Mouse (Mus musculus) layer of hippocampus, adult 11-12 months (tissue): Measurements from ENCODE around the gene Gm20388.
"Not testable (repeated sequence)": the region's sequence is repeated elsewhere in the genome, so short reads cannot be mapped to it uniquely, and the experiment has no call there.

ENCODE experiments used
- DNase-seq: peaks from one replicate; pipeline ENCODE4 v3.0.0; 2022; ENCODE audit warnings: low spot score

Gene Gm20388

DNA sequence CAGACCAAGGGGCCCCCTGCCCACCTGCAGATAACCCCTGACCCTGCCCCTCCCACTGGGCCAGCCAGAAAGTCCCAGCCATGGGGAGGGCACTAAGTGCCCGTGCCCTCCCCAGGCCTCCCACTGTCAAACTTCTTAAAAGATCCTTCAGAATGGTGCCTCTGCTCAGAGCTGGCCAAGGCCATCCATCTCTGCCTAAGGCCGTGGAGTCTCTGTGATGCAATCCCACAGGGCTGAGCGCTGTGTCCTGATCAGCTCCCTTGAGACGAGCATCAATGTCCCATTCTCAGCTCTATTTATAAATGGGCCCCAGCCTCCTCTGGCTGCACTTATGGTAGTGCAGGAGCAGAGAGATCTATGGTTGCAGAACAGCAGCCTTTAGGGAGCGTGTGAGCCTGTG, 1403.4 kb downstream of the Gm20388 start:
- DNase-seq, result no peak

DNA sequence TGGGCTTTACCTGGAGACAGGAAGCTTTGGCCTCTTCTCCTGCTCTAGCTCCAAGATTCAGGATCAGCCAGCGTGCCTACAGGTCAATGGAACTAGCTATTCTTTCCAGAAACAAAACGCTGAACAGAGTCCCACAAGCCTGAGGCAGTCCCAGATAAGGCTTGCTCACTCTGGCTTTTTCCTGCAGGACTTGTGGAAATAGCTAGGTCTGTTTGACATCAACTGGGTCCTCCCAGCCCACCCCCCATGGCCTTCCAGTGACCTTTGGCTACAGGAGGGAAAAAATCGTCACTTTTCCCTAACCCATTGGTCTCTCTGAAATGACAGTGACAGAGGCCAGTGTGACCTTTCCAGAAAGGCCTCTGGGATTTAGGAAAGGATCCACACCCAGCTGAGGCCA, 1404.9 kb downstream of the Gm20388 start:
- no peak for DNase-seq

DNA sequence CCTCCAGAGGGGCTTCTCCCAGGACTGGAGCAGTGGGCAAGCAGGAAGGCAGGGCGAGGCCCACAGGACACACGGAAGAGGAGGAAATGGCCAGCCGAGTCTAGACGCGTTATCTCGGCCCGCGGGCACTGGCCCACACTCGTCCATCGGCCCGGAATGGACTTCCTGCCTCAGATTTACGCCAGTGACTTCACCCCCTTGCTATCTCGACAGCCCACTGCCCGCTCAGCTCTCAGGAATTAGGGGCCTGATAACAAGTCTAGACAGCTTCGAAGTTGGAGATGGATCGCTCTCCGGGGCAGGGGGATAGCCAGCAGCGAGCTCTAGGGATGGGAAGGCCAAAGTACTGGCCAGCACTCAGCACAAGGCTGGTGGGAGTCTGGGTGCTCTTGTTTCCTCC, 1405.4 kb downstream of the Gm20388 start:
- no peak for DNase-seq

DNA sequence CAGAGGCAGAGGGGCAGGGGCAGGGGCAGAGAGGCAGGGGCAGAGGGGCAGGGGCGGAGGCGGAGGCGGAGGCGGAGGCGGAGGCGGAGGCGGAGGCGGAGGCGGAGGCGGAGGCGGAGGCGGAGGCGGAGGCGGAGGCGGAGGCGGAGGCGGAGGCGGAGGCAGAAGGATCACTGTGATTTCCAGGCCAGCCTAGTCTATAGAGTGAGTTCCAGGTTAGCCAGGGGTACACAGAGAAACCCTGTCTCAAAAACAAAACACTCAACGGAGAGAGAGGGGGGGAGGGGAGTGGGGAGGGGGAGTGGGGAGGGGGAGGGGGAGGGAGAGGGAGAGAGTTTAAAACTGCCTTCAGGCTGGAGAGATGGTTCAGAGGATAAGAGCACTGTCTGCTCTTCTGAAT, 1408.1 kb downstream of the Gm20388 start:
- not testable (repeated sequence) for DNase-seq

DNA sequence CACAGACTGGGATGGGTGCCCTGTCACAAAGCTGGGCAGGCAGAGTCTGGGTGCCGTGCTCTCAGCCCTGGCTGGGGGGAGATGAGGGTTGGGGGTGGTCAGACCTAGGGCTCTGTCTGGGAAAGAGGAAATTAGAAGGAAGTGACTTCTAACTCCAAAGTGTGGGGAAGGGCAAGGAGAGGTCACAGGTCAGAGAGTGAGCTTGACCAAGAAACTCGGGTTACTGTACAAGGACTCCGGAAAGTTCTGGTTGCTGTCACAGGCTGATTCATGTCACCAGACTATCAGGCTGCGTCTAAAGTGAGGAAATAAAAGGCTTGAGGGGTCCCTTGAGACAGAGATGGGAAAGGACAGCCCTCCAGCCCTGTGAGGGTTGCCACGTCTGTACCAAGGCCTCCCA, 1408.8 kb downstream of the Gm20388 start:
- DNase-seq, result no peak

DNA sequence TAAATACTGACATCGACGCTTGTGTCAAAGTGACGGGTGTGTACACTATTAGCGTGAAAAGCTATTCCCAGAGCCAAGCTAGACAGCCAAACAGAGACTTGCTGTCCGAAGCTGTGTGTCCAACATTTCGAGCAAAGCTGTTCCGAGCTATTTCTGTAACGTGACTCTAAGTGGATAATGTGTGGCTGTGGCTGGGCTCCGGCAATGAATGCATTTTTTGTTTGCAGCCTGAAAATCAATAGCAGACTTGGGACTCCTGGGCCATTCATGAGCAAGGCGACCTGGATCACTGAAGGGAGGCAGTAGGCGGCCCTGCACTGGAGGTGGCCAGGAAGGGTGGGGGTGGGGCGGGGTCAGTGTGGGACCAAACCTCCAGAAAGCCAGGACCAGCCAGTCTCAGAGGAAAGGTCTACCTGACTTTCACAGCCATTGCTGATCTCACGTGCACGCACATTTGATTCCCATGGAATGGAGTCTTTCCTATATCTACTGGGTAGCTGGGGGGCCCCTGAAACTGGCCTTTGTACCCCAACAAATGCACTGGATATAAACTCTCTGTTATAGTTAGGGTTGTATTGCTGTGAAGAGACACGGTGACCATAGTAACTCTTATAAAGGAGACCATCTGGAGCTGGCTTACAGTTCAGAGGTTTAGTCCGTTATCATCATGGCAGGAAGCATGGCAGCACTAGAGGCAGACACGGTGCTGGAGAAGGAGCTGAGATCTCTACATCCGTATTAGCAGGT, 1415.7 kb downstream of the Gm20388 start:
- no peak for DNase-seq

DNA sequence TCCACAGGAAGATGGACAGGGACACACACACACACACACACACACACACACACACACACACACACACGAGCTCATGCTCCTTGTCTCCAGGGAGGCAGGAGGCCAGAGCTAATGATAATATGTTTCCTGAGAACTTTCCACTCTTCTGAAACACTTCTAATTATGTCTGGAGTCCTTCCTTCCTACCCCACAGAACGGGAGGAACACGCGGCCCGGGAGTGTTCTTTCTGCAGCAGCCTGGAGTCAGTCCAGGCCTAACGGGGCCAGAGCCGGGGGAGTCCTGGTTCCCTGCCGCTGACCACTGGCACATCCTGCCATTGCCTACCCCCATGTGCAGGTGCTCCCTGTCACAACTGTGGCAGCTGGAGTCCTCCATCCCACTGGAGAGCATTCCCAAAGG, 1421.8 kb downstream of the Gm20388 start:
- no peak for DNase-seq

DNA sequence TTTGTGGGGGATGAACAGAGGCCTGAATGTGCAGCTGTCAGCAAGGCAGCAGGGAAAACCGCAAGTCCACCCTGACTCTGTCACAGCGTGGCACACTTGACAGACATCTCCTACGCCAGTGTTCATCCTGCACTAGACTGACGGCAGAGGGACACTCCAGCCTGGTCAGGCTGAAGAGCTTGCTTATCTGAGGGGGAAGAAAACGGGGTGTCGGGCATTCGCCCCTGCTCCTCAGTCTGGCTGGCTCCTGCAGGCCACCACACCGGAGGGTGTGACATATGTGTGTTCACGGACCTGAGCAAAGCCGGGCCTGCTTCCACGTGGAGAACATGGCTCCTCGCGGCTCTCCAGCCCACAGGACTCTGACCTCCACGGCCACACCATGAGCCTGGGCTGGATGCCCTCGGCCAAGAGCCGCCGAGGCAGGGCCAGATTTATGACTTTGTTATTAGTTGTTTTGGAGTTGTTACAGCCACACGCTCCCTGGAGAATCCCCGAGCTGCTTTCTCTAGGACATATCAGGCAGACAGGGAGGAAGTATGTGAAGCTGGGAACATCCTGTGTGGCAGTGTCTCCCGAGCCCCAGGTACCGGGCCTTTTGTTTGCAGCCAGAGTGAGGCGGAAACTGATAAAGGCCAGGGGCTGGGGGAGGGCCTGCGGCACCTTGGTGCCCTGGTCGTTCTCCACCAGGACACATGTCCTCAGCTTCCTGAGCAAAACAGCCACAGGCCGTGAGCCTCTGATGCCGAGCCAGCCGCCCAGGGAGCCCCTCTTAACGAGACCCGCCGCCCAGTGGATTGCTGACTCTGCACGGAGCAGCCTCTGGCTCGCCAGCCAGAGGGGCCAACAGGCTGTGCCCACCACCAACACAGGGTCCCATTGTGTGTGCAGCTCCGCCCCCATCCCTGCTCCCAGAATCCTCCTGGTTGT, 1424.1 kb downstream of the Gm20388 start:
- no peak for DNase-seq

DNA sequence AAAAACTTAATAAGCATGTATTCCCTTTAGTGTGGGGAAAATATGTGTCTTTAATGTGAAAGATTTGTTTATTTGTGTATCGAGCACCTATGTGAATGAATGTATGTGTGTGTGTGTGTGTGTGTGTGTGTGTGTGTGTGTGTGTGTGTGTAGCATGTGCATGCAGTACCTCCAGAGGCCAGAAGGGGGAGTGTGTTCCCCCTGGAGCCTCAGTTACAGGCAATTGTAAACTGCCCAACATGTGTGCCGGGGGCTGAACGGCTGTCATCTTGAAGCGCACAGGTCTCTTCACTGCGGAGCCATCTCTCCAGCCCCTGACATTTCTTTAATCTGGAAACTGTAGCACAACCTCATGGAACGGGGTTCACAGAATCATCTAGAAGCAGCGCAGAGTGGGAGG, 1425.0 kb downstream of the Gm20388 start:
- DNase-seq, result no peak

DNA sequence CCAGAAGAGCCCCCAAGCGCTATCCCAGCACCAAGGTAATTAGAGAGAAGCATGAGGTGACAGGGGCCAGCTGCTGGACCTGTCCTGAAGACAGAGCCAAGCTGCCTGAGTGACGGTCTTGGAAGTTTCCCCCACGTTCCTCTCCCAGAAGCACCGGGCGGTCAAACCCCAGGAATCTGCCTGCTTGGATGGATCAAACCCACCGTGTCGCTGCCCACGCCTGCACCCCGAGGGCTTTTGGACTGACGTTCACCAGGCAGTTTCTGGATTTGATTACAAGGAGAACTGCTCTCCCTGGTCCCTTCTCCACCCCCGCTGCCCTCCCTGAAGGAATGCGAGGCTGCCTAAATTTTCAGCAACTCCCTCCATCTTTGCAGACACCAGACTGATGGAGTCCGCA, 1432.3 kb downstream of the Gm20388 start:
- no peak for DNase-seq

DNA sequence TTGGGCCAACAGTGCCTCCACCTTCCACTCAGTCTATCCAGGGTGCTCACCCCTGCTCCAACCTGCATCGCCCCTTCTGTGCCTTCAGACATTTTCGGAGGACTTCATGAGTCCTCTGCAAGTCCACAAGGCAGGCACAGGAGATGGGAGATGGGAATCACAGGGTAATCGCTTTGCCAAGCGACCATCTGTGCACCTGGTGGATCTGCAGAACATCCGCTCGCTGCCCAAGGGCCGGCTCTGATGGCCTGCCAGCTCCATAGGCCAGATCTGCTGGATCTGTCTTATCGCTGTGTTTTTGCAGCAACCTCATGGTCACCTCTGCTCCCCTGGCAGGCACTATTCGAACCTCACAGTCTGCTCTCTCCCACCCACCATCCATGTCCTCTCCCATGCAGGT, 1433.8 kb downstream of the Gm20388 start:
- no peak for DNase-seq

DNA sequence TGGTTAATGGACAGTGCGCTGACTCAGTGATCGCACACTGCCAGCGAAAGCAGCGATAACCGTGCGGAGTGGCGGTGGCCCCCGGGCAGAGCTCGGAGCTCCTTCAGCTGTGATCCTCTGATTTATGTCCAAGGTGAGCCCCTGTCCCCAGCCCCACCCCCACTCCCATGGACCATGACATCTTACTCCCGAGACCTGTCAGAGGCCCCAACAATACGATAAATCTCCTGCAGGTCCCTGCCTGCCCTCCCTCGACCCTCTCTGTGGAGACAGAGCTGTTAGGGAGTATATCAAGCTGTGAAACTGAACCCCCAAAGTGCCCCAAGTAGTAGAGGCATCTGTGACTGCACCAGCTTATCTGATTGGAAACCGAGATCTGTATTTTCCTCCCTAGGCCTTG, 1435.5 kb downstream of the Gm20388 start:
- DNase-seq, result no peak

DNA sequence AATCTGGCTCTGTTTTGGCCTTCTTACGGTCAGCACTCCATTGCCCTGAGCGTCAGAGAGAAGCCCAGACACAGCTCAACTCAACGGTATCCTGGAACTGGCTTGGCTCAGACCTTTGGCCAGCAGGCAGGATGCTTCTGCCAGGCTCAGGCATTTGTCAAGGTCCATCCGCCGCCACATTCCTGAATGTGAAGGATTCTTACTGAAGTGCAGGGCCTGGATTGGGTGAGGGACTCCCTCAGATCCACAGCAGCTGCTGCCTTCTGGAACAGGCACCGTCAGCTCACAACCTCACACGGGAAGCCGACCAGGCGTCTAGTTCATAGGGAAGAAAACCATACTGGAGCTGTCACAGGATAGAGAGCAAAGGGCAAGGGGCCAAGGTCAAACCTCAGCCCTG, 1436.2 kb downstream of the Gm20388 start:
- DNase-seq, result no peak

DNA sequence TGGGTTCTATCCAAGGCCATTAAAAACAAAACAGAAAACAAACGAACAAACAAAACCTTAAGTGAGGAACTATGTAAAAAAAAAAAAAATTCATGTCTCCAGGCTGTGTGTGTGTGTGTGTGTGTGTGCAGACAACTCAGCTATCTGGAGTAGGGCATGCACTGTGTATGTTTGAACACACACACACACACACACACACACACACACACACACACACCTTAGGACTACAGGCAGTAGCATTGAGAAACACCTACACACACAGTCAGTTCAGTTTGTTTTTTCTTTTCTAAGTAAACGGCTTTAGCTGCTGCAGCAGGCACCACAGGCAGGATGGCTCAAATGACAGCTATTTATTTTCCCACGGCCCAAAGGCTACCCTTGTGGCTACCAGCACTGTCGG, 1438.4 kb downstream of the Gm20388 start:
- DNase-seq, result no peak

DNA sequence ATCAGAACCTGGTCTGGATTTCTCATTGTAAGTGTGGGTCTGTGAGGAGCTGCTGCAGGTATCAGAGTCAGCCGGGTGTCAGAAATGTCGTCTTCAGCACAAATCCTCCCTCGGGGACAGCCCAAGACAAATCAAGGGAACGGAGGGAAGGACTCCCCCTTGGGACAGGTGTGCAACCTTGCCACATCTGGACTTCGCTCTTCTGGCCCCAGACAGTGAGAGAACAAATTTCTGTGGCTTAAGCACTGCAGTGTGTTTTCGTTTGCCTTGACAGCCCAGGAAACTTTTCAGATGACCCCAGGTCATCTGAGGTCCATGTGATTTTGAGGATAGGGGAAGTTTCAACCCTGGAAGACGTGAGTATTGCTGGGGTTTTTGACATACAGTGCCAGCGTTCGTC, 1440.2 kb downstream of the Gm20388 start:
- no peak for DNase-seq

DNA sequence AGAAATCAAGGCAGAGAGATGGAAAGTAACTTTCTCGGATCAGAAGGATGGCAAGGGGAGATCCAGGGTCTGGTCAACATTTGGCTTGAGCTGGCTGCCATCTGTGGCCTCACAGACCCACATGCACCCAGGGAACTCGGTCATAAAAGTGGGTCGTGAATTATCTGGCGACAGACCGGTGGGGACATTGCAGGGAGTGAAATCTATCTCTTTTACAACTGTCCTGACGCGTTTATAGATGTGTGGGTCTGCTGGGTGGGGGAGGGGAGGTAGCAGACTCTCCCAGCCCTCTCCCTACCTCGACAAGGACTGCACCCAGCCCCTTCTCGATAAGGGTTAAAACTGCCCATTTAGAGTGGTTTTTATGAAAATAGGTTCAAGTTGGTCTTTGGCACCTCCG, 1444.2 kb downstream of the Gm20388 start:
- no peak for DNase-seq

DNA sequence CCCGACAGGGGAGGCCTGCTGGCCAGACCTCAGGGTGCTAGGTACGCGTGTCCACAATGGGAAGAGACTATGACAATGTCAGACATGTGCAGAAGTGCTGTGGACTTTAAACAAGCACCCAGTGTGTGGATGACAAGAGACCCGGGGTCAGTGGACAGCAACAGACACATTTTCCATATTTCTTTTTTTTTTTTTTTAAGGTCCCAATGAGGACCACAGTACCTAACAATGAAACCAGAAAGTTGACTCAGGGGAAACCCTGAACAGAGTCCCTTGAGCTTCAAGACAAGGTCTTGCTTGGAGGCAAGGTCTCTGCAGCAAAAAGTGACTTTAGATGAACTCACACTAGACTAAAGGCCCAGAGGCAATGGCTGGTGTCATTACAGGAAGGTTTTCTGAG, 1446.8 kb downstream of the Gm20388 start:
- no peak for DNase-seq

DNA sequence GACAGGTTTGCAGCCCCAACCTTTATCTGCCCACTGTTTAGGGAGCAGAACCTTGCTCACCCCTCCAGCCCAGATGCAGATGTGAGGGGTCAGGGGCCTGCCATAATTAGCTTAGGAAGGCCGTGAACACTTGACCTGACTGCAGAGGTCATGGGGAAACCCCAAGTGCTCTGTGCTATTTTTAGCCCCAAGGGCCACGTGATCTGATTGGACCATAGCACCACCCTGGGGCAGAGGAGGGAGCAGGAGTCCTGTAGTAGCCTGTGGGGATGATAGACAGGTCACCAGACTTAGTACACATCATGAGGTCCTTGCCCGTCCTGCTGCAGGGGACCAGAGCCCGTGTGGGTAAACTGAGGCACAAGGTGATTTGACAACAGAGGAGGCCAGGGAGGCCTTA, 1448.0 kb downstream of the Gm20388 start:
- DNase-seq, result no peak

DNA sequence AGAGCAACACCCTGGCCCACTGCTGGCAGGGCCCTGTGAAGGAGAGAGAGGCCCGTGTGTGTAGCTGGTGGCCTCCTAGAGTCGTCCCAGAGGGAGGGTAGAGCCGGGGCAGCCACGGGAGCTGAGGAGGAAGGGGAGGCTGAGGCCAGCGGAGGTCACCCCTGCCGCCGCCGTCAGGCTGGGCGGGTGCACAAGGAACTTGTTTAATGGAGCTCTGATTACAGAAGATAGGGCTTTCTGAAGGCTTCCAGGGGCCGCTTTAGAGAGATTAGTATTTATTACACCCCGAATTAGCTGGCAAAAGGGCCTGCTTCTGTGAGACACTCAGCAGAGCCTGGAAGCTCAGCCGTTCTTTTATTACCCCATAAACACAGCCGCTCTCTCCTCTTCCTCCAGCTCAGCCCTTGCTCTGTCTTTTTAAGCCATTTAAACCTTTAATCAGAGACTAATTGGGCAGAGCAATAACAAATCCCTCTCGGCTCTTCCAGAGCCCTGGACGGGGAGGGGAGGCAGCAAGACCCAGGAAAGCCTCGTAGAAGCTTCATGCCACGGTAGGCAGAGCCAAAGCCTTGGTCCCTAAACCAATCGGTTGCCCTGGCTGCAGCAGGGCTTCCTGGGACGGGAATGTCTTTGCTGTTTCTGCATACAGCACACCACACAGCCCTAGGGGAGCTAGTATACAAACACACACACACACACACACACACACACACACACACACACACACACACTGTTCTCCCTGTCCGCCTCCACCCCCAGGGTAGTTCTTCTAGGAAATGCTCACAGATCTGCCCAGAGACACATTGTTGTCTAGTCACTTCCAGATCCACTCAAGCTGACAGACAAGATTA, 1448.7 kb downstream of the Gm20388 start:
- DNase-seq, result no peak

DNA sequence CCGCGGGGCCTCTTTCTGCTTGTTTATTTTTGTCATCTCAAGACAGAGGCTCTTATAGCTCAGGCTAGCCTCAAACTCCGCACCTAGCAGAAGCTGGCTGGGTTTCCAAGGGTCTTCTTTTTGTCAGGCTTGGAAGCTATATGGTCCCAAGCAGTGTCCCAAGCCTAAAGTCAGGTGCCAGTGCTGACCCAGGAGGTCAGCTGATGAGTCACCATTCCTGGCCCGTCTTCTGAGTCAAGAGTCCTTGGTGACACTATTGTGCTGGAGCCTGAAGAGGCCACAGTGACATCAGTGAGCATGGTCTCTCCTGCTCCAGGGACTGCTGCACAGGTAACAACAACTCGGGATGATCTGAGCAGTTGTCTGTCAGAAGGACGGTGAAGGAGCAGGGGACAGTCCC, 1449.4 kb downstream of the Gm20388 start:
- no peak for DNase-seq

DNA sequence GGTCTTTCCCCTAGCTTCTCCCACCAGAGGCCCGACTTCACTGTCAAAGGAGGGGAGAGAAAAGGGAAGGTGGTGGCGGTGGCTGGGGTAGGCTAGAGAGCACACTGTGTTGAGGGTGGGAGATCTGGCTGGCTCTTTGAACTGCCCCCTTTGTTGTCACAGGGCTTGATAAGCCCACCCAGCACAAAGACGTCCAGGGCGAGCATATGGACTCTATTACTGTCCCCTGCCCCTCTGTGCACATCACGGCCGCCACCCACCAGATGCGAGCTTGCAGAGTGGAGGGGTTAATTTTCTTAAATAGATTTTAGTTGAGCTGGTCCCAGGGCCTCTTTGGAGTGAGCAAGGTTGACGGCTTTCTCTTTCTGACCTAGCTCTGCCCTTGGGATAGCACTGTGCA, 1450.5 kb downstream of the Gm20388 start:
- DNase-seq, result no peak

DNA sequence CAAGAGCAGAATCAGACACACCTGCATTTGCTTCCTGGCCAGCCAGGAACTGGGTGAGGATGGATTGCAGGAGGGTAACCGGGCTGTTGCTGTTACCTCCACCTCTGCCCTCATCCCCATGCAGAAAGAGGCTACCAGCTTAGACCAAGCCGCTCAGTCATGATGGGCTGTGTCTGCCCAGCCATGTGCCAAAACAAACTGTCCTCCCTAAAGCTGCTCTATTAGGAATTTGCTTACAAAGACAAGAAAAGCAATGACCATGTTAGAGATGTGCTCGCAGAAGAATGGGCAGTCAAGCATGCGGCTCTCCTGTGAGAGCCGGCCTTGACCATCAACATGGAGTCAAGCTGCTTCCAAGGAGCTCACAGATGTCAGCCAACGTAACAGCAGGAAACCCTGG, 1454.0 kb downstream of the Gm20388 start:
- no peak for DNase-seq

DNA sequence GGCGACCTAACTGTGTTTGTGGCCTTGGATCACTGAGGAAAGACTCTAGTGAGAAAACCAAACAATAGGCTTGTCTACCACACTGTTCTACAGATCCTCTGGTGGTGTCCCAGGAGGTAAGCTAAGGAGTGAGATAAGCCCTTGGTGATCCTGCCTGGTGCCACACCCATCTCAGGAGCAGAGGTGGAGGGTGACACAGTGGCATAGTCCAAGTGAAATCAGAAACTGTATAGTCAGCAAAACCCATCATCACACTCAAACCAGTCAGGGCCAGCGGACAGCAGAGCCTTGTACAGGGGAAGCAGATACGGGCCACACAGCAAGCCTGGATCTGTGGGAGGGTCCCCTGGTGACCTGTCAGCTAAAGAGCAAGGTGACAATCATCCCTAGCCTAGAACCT, 1454.5 kb downstream of the Gm20388 start:
- DNase-seq, result no peak
